In genomic region chr11:59541324-59541723, GRCm38 (mm10) we compare ENCODE assay signal across 18 mouse cellular contexts. TPM values are rescaled to one million over a fixed set of nuclear protein-coding genes. Genes with fewer than 3 reads are reported as not detected.
DNase-seq lines count a peak whose midpoint lies in the region; ATAC-seq and TF ChIP-seq lines count a peak whose summit lies in the region.
"Had no signal": no experiment of that assay in that cellular context is flagged by ENCODE, and none has a peak within 500 bp of the region (broad histone marks: within the 10 kb centered on the region; RNA-seq: fewer than 3 reads in every experiment).

Nlrp3 (plus strand) TSS chr11:59541568.

- H3K4me1 ChIP-seq in liver, embryonic 15.5 days (replicated peaks), result peaks cover 11% of the 10 kb centered on the region; the same call in 1 of the 2 replicates
- peaks cover 3% of the 10 kb centered on the region; the same call in 1 of the 2 replicates for H3K4me1 ChIP-seq in bone marrow, adult 2 months (ENCODE audit: control insufficient read depth, insufficient read depth, low read length)
- H3K4me1 ChIP-seq in megakaryocyte, embryonic 14.5 days, result peaks cover 34% of the 10 kb centered on the region
- 0 out of 2 replicates have a peak, but pooled peaks cover 2% of the 10 kb centered on the region for H3K4me1 ChIP-seq in midbrain, embryonic 15.5 days

- H3K9ac ChIP-seq in liver, embryonic 15.5 days, result no peak within 1 kb of the TSS
- H3K9ac ChIP-seq in midbrain, embryonic 15.5 days, result no peak within 1 kb of the TSS
- H3K9ac ChIP-seq: embryonic facial prominence, embryonic 13.5 days had no signal

- H3K9me3 ChIP-seq in liver, embryonic 15.5 days (replicated peaks), result no peaks in the 10 kb centered on the region
- H3K9me3 ChIP-seq in megakaryocyte, embryonic 14.5 days, result peaks cover 14% of the 10 kb centered on the region
- H3K9me3 ChIP-seq in midbrain, embryonic 15.5 days, result no peaks in the 10 kb centered on the region
- H3K9me3 ChIP-seq: embryonic facial prominence, embryonic 13.5 days had no signal

- WGBS in liver, embryonic 15.5 days (ENCODE audit: insufficient replicate concordance), result 9% methylated on average over 3 of the region's 3 CpGs
- 3% methylated on average over 3 of the region's 3 CpGs for WGBS in bone marrow, adult 2 months
- 39% methylated on average over 3 of the region's 3 CpGs for WGBS in midbrain, embryonic 15.5 days

- intact Hi-C loops in gastrocnemius, adult 2 months (cut with DNase I), result no loop called here

- peak within 1 kb of the TSS; percentile 29 for H3K4me3 ChIP-seq in gastrocnemius, adult 2 months
- H3K4me3 ChIP-seq in liver, embryonic 15.5 days (replicated peaks), result no peak within 1 kb of the TSS
- H3K4me3 ChIP-seq in bone marrow, adult 2 months (replicated peaks; ENCODE audit: control insufficient read depth, low read depth, low read length), result peak within 1 kb of the TSS; percentile 57
- peak within 1 kb of the TSS; percentile 84 for H3K4me3 ChIP-seq in megakaryocyte, embryonic 14.5 days (replicated peaks)
- H3K4me3 ChIP-seq in midbrain, embryonic 15.5 days, result no peak within 1 kb of the TSS
- H3K4me3 ChIP-seq: embryonic facial prominence, embryonic 13.5 days; forebrain, embryonic 10.5 days had no signal

- DNase-seq in gastrocnemius, adult 2 months, result no peak
- no peak for DNase-seq in gastrocnemius, adult 8-10 months (ENCODE audit: low spot score in 2 of 2)
- DNase-seq in liver, result no peak
- DNase-seq in right cerebral cortex, postnatal 36 days (ENCODE audit: low spot score in 2 of 2), result no peak
- DNase-seq: adrenal gland, postnatal 36 days; heart, postnatal 10 days; kidney, adult 18-20 months; kidney, postnatal 14 days; thymus, postnatal 4 days had no signal

- TF ChIP-seq POLR2A in bone marrow, adult 2 months (IDR thresholded peaks at IDR 0.05; ENCODE audit: borderline replicate concordance, control insufficient read depth, low read depth, low read length), result no peak

- no peak for TF ChIP-seq CTCF in gastrocnemius, adult 2 months (IDR thresholded peaks at IDR 0.05)
- TF ChIP-seq CTCF in bone marrow, adult 2 months (IDR thresholded peaks at IDR 0.05; ENCODE audit: control insufficient read depth, insufficient read depth, low read length), result no peak

- no peaks in the 10 kb centered on the region for H3K27me3 ChIP-seq in liver, embryonic 15.5 days
- H3K27me3 ChIP-seq in megakaryocyte, embryonic 14.5 days (replicated peaks), result peaks cover 66% of the 10 kb centered on the region
- no peaks in the 10 kb centered on the region for H3K27me3 ChIP-seq in midbrain, embryonic 15.5 days (replicated peaks)
- H3K27me3 ChIP-seq: embryonic facial prominence, embryonic 13.5 days; Patski had no signal

- no peak for ATAC-seq in liver, embryonic 15.5 days (ENCODE audit: insufficient read depth)
- ATAC-seq in midbrain, embryonic 15.5 days (replicated peaks), result no peak
- ATAC-seq: hindbrain, embryonic 16.5 days; Patski had no signal

- H3K36me3 ChIP-seq in liver, embryonic 15.5 days (replicated peaks), result no peaks in the 10 kb centered on the region
- H3K36me3 ChIP-seq in megakaryocyte, embryonic 14.5 days (replicated peaks; ENCODE audit: low read length), result no peaks in the 10 kb centered on the region
- H3K36me3 ChIP-seq in midbrain, embryonic 15.5 days (replicated peaks), result no peaks in the 10 kb centered on the region
- H3K36me3 ChIP-seq: embryonic facial prominence, embryonic 13.5 days; forebrain, embryonic 10.5 days had no signal

- peak within 1 kb of the TSS; percentile 30 for H3K4me2 ChIP-seq in liver, embryonic 15.5 days
- no peak within 1 kb of the TSS for H3K4me2 ChIP-seq in midbrain, embryonic 15.5 days
- H3K4me2 ChIP-seq: embryonic facial prominence, embryonic 13.5 days had no signal

- H3K27ac ChIP-seq in gastrocnemius, adult 2 months, result 0 out of 2 replicates have a peak within 1 kb of the TSS, but pooled peaks have one; percentile 12
- H3K27ac ChIP-seq in liver, embryonic 15.5 days (replicated peaks), result 0 out of 2 replicates have a peak within 1 kb of the TSS, but pooled peaks have one; percentile 29
- peak within 1 kb of the TSS; percentile 71 for H3K27ac ChIP-seq in bone marrow, adult 2 months (ENCODE audit: control insufficient read depth, insufficient read depth, low read depth, low read length, poor library complexity)
- no peak within 1 kb of the TSS for H3K27ac ChIP-seq in midbrain, embryonic 15.5 days
- H3K27ac ChIP-seq: embryonic facial prominence, embryonic 13.5 days; forebrain, embryonic 10.5 days had no signal

RNA-seq across cellular contexts. Expression of gene Nlrp3, which starts in this region (rescaled TPM):
- under 1 TPM; 0.14 to 0.15 TPM for total RNA-seq in gastrocnemius, adult 2 months (2021)
- total RNA-seq in gastrocnemius, adult 8-10 months (2022), result under 1 TPM in 2 of 4 experiments, not detected in 2; 0.07 to 0.19 TPM
- 0.70 and 0.76 TPM in 2 replicates for polyA plus RNA-seq in liver, embryonic 15.5 days (2015; fragmentation: Nextera tagmentation; extraction: Ambion mirVana)
- 4.1 and 4.2 TPM in 2 replicates for polyA plus RNA-seq in bone marrow, adult 2 months (2011; ENCODE audit: insufficient read depth, insufficient read length, low replicate concordance, missing spikeins)
- polyA plus RNA-seq in megakaryocyte, embryonic 14.5 days (2012; ENCODE audit: insufficient read depth, low replicate concordance), result 0.41 and 0.84 TPM in 2 replicates
- polyA plus RNA-seq in midbrain, embryonic 15.5 days (2015; fragmentation: Nextera tagmentation; extraction: Ambion mirVana), result 0.18 TPM in 1 of 2 replicates, not detected in the other
- polyA plus RNA-seq: limb, embryonic 11.5 days had no signal

Comparison
In these comparisons a context has a peak if more than half of its experiments do, and no peak if none do; other contexts are left out.
1. H3K4me3 ChIP-seq: peak in gastrocnemius, adult 2 months (single experiment), bone marrow, adult 2 months (single experiment) and megakaryocyte, embryonic 14.5 days (single experiment); none in liver, embryonic 15.5 days (single experiment) and midbrain, embryonic 15.5 days (single experiment).